Mouse (Mus musculus): ENCODE measurements around the gene Tmem181a.
"Not testable (repeated sequence)": the region's sequence is repeated elsewhere in the genome, so short reads cannot be mapped to it uniquely, and the experiment has no call there.

The Tmem181a gene

DNA sequence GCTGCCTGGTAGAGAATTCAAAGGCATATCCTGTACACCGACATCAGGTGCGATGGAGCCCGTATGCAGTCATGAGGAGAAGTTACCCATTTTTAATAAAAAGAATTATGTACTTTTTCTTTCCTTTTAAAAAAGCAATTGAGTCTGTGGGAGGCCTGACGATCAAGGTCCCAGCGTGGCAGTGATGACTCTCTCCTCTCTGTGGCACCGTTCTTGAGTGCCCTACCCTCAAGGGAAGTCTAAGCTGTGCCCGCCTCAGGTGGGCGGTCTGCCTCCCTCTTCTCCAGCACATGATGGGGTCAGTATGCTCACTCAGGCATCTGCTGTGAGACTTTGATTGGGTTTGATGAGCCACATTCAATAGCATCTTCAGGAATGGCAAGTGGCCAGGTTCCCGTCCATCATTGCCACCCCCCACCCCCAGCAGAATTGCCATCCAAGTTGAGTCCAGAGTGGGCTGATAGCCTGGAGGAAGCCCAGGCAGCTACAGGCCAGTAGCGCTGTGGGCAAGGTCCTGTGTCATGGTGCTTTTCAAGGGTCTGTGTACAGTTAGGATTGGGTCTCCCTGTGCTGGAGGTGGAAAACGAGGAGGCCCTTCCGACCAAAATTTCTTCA lies 49.1 kb downstream of the Tmem181a start:
- DNase-seq (ENCODE audit: extremely low read depth, low read depth, low spot score), result not testable (repeated sequence)

DNA sequence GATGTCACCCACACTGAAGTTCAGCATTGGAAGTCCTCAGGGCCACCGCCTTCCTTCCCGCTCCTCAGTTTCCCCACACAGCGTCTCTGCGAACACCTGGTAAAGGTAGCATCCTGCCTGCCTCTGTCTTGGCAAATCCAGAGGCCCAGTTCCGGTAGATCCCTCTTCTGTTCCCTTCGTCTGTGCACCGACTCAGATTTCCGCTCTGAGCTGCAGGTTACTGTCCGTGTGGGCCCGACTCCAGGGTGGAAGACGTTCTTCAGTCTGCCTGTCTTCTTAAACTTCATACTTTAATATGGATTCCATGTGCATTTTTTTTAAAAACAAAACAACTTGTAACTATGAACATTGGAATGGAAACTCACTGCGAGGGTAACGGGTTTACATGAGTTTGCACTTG lies 49.8 kb downstream of the Tmem181a start:
- DNase-seq (ENCODE audit: extremely low read depth, low read depth, low spot score), result not testable (repeated sequence)

- DNase-seq (ENCODE audit: extremely low read depth, low read depth, low spot score), result not testable (repeated sequence)
Measured at GRCm38 (mm10) chr17:6311716-6312115, 55.1 kb downstream of the Tmem181a start.

GRCm38 (mm10) chr17:6312755-6313154 lies 56.1 kb downstream of the Tmem181a start:
- not testable (repeated sequence) for DNase-seq (ENCODE audit: extremely low read depth, low read depth, low spot score)

- DNase-seq (ENCODE audit: extremely low read depth, low read depth, low spot score), result not testable (repeated sequence)
Measured at GRCm38 (mm10) chr17:6314493-6314892, 57.8 kb downstream of the Tmem181a start.

GRCm38 (mm10) chr17:6315706-6316105 lies 59.0 kb downstream of the Tmem181a start:
- not testable (repeated sequence) for DNase-seq (ENCODE audit: extremely low read depth, low read depth, low spot score)

GRCm38 (mm10) chr17:6316379-6317126 lies 59.9 kb downstream of the Tmem181a start:
- not testable (repeated sequence) for DNase-seq (ENCODE audit: extremely low read depth, low read depth, low spot score)

GRCm38 (mm10) chr17:6317339-6317985 lies 60.8 kb downstream of the Tmem181a start, which contains the start of gene Dynlt1a:
Gene Dynlt1a (minus strand): TSS chr17:6317500.
- DNase-seq (ENCODE audit: extremely low read depth, low read depth, low spot score), result not testable (repeated sequence)

DNA sequence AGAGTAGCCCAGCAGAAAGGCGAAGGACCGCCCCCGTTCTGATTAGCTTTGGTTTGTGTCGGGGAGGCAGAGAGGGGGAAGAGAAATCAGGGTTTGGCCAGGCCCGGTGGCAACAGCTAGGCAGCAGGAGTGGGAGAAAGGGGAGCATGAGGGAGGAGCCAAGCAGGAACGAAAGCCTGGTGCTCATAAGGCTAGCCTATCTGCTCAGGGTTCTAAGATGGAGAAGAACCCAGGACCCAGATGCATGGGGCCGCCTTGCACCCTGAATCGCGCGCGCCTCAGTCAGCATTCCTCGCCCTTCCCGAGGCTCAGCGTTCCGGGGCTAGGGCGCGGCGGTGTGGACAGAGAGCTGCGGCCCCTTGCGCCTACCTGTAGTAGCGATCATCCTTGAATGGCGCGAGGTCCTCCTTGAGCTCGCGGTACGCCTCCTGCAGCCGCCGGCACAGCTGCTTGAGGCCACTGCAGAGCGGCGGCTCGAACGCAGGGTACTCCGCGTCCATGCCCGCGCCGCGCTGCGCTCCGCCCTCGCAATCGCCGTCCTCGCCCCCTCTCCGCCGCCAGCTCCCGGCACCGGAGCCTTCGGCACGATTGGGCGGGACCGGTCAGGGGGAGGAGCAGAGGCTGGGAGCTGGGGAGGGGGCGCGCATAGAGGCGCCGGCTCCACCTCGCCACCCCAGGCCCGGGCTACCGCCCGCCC lies 64.6 kb downstream of the Tmem181a start:
- not testable (repeated sequence) for DNase-seq (ENCODE audit: extremely low read depth, low read depth, low spot score)

GRCm38 (mm10) chr17:6321778-6322101 lies 65.1 kb downstream of the Tmem181a start:
- DNase-seq (ENCODE audit: extremely low read depth, low read depth, low spot score), result not testable (repeated sequence)

DNA sequence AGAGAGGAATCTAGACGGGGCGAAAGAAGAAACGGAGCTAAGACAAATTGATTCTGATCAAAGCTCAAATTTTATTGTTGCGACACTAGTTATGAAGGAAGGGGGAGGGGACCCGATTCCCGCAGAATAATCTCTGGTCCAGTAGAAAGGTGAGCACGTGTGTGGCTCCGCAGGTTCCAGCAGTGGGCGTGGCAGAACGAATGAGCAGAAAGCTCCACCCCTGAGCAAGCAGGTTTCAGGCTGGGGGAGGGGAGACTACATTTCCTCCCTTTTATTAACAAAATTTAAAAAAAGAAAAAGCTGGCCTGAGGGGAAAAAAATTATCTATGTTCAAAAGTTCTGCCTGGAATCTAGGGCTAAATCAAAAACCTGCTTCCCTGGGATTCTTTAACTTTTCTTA lies 68.4 kb downstream of the Tmem181a start:
- not testable (repeated sequence) for DNase-seq (ENCODE audit: extremely low read depth, low read depth, low spot score)

DNA sequence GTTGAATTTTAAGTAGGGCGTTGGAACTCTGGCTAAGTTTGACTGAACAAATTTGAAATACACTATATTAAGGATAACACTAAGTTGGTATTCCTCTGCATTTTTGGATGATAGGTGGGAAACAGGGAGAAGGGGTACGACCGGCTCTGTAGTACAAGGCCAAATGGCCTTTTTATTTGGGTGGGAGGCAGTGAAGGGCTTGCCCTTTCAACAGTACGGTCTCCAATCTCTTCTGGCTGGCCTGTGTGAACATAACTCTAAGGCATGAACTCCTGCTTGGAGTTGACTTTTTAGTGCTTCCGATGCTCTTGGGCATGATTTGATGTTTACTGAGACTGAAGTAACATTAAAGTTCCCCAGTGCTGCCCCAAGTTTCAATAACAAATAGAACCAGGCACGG lies 68.9 kb downstream of the Tmem181a start:
- not testable (repeated sequence) for DNase-seq (ENCODE audit: extremely low read depth, low read depth, low spot score)

DNA sequence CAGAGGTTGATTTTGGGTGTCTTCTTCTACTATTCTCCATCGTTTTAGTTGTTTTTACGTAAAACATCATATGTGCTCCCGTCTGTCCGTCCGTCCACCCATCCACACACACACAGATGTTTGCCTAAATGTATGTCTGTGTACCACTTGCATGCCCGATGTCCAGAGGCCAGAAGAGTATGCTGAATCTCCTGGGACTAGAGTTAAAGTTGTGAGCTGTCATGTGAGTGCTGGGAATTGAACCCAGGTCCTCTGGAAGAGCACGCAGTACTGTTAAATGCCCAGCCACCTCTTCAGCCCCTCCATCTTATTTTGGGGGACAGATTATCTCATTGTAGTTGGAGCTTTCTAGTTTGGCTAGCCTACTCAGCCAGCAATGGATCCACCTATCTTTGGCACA lies 70.9 kb downstream of the Tmem181a start:
- not testable (repeated sequence) for DNase-seq (ENCODE audit: extremely low read depth, low read depth, low spot score)

DNA sequence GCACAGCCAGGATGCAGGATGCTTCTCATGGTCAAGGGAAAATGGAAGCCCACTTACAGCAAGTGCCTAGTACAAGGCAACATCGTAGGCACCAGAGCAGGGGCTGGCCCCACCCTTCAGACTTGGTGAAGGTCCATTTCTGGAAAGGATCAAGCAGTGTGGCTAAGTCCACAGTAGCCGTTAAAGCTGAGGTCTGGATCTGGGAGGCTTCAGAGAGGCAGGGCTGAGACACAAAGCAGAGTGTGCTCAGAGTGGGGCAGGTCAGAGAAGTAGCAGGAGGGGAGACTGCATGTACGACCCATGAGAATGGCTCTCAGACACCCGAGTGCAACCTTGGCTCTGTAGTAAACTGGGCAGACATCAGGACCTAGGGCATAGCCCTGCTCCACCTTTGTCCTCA lies 72.3 kb downstream of the Tmem181a start:
- DNase-seq (ENCODE audit: extremely low read depth, low read depth, low spot score), result not testable (repeated sequence)

DNA sequence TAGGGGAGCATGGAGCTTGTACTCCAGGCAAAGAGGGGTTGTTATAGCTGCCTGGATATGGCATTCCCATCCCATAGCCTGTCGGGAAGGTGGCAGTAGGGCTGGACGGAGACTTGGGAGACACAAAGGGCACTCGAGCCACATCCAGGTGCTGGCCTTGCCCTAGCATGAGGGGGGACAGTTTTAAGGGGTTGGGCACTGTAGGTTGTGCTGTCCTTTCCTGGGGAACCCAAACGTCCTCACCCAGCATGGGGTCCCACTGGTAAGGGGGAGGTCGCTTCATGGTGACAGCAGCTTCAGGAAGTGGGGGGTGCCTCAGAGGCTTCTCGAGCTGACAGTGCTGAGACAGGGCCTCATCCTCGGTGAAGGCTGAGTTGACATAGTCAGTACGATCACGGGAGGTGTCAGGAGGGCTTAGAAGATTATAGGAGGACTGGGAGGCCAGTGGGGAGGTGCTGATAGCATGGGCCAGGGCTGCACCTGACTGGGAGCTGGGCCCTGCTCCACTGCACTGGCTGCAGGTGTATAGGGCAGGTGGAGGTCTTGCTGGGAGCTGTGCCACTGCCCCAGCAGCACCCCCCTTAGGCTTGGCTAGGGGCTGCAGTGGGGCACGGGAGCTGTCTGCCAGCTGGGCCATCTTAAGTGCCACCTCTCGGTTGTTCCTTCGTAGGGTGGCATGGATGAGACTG lies 86.1 kb downstream of the Tmem181a start:
- DNase-seq (ENCODE audit: extremely low read depth, low read depth, low spot score), result not testable (repeated sequence)

DNA sequence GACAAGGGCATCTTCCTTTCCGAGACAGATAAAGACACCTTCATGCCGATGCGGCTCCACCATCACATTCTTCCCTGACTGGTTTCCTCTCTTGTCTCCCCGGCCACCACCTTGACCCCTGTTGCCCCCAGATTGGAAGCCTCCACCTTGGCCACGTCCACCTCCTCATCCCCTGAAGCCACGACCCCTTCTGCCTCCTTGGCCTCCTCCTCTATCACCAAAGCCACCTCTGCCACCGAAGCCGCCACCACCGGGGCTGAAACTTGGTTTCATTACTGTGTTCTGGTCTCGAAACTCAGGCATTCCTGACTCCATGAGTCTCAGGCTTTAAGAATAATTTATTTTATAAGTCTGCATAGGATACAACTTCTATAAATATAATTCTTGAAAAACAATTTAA lies 98.6 kb downstream of the Tmem181a start:
- not testable (repeated sequence) for DNase-seq (ENCODE audit: extremely low read depth, low read depth, low spot score)

Data from fat pad, adult 2 months (tissue).